Mouse (Mus musculus): ENCODE data around the gene Mab21l1. TPM values are rescaled to one million over a fixed set of nuclear protein-coding genes. Genes with fewer than 3 reads are reported as not detected.

Gene Mab21l1
- not detected for polyA plus RNA-seq (2017; shearing (Covaris generic))

DNA sequence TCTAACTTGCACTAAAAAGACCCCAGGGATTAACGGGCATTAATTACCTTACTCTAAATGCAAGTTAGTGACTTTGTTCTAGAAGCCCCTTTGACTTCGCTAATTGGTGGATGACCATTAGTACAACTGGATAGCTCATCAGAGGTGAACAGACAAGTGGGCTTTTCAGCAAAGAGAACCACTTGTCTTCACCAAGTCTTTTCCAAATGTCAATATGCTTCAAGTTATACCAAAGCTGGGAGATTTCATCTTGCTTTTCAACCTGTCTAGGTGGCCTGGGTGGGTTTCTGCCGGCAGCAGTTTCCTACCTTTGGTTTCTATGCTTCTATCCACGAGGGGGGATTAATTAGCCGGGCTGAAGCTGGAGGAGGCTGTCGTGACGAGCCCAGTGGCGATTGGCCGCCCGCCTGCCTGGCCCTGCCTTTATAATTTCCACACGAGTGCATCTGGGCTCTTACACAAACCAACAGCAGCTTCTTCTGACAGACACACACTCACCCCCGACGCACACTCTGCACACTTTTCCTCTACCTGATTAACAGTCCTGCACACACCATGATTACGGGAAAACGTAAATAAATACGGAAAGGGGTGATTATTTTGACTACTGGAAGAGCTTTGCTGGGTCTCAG lies at the start of gene Mab21l1:
Gene Mab21l1 (plus strand): TSS at position 455 of the 632 bp plus-strand sequence.

All from CD4-positive, CD25-positive, alpha-beta regulatory T cell (primary cell).